In the genomic region with DNA sequence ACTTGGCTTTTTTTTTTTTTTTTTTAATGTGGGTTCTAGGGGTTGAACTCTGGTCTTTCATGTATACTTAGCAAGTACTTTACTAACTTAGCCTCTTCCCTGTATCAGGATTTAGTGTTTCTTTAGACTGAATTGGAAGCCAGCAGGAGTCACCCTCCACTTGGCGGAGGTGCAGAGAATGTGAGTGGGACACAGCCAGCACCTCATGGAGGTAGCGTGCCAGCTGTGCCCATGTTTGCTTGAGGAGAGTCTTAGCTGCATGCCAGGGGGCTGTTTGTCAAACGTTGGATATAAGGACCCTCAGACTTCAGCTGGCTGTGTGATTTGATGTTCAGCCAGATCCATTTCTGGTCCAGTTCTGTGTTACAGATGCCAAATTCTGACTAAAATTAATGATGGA, we compare ENCODE assay signal across 15 mouse cellular contexts. TPM values are rescaled to one million over a fixed set of nuclear protein-coding genes. Genes with fewer than 3 reads are reported as not detected.
"Had no signal": no experiment of that assay in that cellular context is flagged by ENCODE, and none has a peak within 500 bp of the region (broad histone marks: within the 10 kb centered on the region; RNA-seq: fewer than 3 reads in every experiment).

No protein-coding gene starts in this region.

- H3K36me3 ChIP-seq: kidney, embryonic 15.5 days; limb, embryonic 12.5 days; liver, embryonic 13.5 days; midbrain, embryonic 13.5 days; neural tube, embryonic 12.5 days had no signal

- H3K4me2 ChIP-seq: kidney, embryonic 15.5 days; limb, embryonic 12.5 days; liver, embryonic 13.5 days; midbrain, embryonic 13.5 days; neural tube, embryonic 12.5 days had no signal

- H3K27me3 ChIP-seq: kidney, embryonic 15.5 days; limb, embryonic 12.5 days; liver, embryonic 13.5 days; midbrain, embryonic 13.5 days; neural tube, embryonic 12.5 days had no signal

- DNase-seq: kidney, adult 18-20 months; kidney, postnatal 14 days; liver; liver, embryonic 13.5 days; liver, postnatal 0 days; thymus, adult 18-20 months; thymus, postnatal 14 days had no signal

- H3K4me1 ChIP-seq: megakaryocyte, embryonic 14.5 days had no signal

- H3K9me3 ChIP-seq: kidney, embryonic 15.5 days; limb, embryonic 12.5 days; midbrain, embryonic 13.5 days; neural tube, embryonic 12.5 days had no signal

- H3K4me3 ChIP-seq: kidney, embryonic 15.5 days; left cerebral cortex, adult 2 months; limb, embryonic 12.5 days; liver, embryonic 13.5 days; megakaryocyte, embryonic 14.5 days; midbrain, embryonic 13.5 days; neural tube, embryonic 12.5 days had no signal

- H3K9ac ChIP-seq: kidney, embryonic 15.5 days; limb, embryonic 12.5 days; liver, embryonic 13.5 days; liver, postnatal 0 days; midbrain, embryonic 13.5 days; neural tube, embryonic 12.5 days had no signal

- ATAC-seq: liver, postnatal 0 days; midbrain, embryonic 13.5 days had no signal

- H3K27ac ChIP-seq: kidney, embryonic 15.5 days; left cerebral cortex, adult 2 months; limb, embryonic 12.5 days; liver, embryonic 13.5 days; macrophage; midbrain, embryonic 13.5 days; neural tube, embryonic 12.5 days had no signal

RNA-seq across cellular contexts. Expression of a gene that starts 7.7 kb away (rescaled TPM):
- total RNA-seq: neutrophil, adult 5-6 weeks had no signal
- polyA plus RNA-seq: macrophage had no signal
